Mouse (Mus musculus) Patski (cell line): ENCODE measurements around the gene 1110059E24Rik. TPM values are rescaled to one million over a fixed set of nuclear protein-coding genes. Genes with fewer than 3 reads are reported as not detected.

ENCODE experiments used
- ATAC-seq: fragments of 100-300 bp; one replicate; pipeline ENCODE4 v1.8.0; 2021
- CTCF ChIA-PET: fragments of 350-600 bp; sonication (Branson Sonifier 250); formaldehyde crosslinking; loops from one replicate; lab custom pipeline; 2022; ENCODE audit warnings: inconsistent platforms; lab: Charles Lee
- POLR2A ChIA-PET: fragments of 350-600 bp; sonication (Branson Sonifier 250); formaldehyde crosslinking; loops from one replicate; lab custom pipeline; 2022; ENCODE audit warnings: antibody characterized with exemption, inconsistent platforms; lab: Charles Lee
- DNase-seq: peaks from one replicate; pipeline ENCODE4 v3.0.0-alpha.2; 2011; ENCODE audit warnings: low read depth, low spot score
- H3K27me3 ChIP-seq: fragments of 371-371 bp; one replicate; pipeline ENCODE4 v1.5.1; 2021
- CTCF ChIP-seq: fragments of 100-300 bp; IDR thresholded peaks from one replicate; pipeline ENCODE4 v1.5.1; 2021
- in situ Hi-C: fragments of 300-500 bp; cut with MboI; formaldehyde crosslinking; loops from 3 replicates; pipeline ENCODE4 v1.11.1; 2018; ENCODE audit warnings: low pct_unique_long_range_greater_than_20kb, mixed read lengths
- polyA plus RNA-seq: library from polyadenylated mRNA; unstranded; gene quantifications from one replicate; pipeline ENCODE4 v1.2.3, GENCODE M21; 2021

1110059E24Rik gene
- polyA plus RNA-seq, 1 experiment from 2014 or later = 37.7 TPM

GRCm38 (mm10) chr19:21653172-21653981 is 601 bp upstream of the 1110059E24Rik start, which contains the start of gene Abhd17b:
Gene Abhd17b (plus strand): TSS chr19:21653185.
- TF ChIP-seq CTCF = peak; percentile 61
- in situ Hi-C loops = loop anchor here (25.0 kb wide), 2 partner anchors 1041 to 1266 kb away; partner anchors contain the start of gene Anxa1
- ATAC-seq = peak; percentile 19
- ChIA-PET CTCF (interaction anchor here (1.3 to 1.4 kb wide), 2 partner anchors 13 to 82 kb away, joined by 3 read pairs; no protein-coding TSS in a partner anchor), POLR2A (interaction anchor here (0.6 to 0.7 kb wide), 2 partner anchors 18 to 68 kb away, joined by 3 to 8 read pairs; no protein-coding TSS in a partner anchor)
- H3K27me3 ChIP-seq = no peaks in the 10 kb centered on the region
- DNase-seq = no peak

GRCm38 (mm10) chr19:21651664-21652063 is 1.1 kb downstream of the 1110059E24Rik start:
- ATAC-seq (no peak), DNase-seq (no peak)
- no peak for TF ChIP-seq CTCF
- POLR2A ChIA-PET = no interaction called here
- in situ Hi-C loops = loop anchor here (25.0 kb wide), 2 partner anchors 1039 to 1264 kb away; partner anchors contain the start of gene Anxa1
- CTCF ChIA-PET = no interaction called here
- no peaks in the 10 kb centered on the region for H3K27me3 ChIP-seq

- ATAC-seq = no peak
- POLR2A ChIA-PET = no interaction called here
- in situ Hi-C loops = no loop called here
- no peak for DNase-seq
- H3K27me3 ChIP-seq = no peaks in the 10 kb centered on the region
- TF ChIP-seq CTCF = no peak
- CTCF ChIA-PET = interaction anchor here (1.0 to 2.2 kb wide), 2 partner anchors 9 to 11 kb away, joined by 5 read pairs; no protein-coding TSS in a partner anchor
Measured at GRCm38 (mm10) chr19:21646142-21646541, 6.6 kb downstream of the 1110059E24Rik start.

GRCm38 (mm10) chr19:21645301-21645700 is 7.5 kb downstream of the 1110059E24Rik start:
- POLR2A ChIA-PET = no interaction called here
- CTCF ChIA-PET = interaction anchor here (1.4 to 2.2 kb wide), 2 partner anchors 10 to 12 kb away, joined by 5 read pairs; no protein-coding TSS in a partner anchor
- H3K27me3 ChIP-seq = no peaks in the 10 kb centered on the region
- TF ChIP-seq CTCF = no peak
- in situ Hi-C loops = no loop called here
- no peak for ATAC-seq
- DNase-seq = no peak

- no peak for DNase-seq
- ChIA-PET CTCF (interaction anchor here (1.3 to 2.2 kb wide), 3 partner anchors 11 to 38 kb away, joined by 3 to 5 read pairs (median 5); no protein-coding TSS in a partner anchor), POLR2A (interaction anchor here (0.7 kb wide), 1 partner anchor 39 kb away, joined by 3 read pairs; no protein-coding TSS in a partner anchor)
- no peak for TF ChIP-seq CTCF
- in situ Hi-C loops = no loop called here
- H3K27me3 ChIP-seq = no peaks in the 10 kb centered on the region
- peak; percentile 86 for ATAC-seq
Measured at GRCm38 (mm10) chr19:21643935-21644334, 8.8 kb downstream of the 1110059E24Rik start.

- ChIA-PET POLR2A (no interaction called here), CTCF (interaction anchor here (0.9 to 1.8 kb wide), 4 partner anchors 9 to 25 kb away, joined by 3 to 7 read pairs (median 4); no protein-coding TSS in a partner anchor)
- no peaks in the 10 kb centered on the region for H3K27me3 ChIP-seq
- ATAC-seq (no peak), DNase-seq (no peak)
- in situ Hi-C loops = no loop called here
- no peak for TF ChIP-seq CTCF
Measured at GRCm38 (mm10) chr19:21637672-21638071, 15.1 kb downstream of the 1110059E24Rik start.

- ATAC-seq = no peak
- TF ChIP-seq CTCF = no peak
- CTCF ChIA-PET = interaction anchor here (1.5 kb wide), 1 partner anchor 9 kb away, joined by 5 read pairs; no protein-coding TSS in a partner anchor
- in situ Hi-C loops = no loop called here
- DNase-seq = no peak
- POLR2A ChIA-PET = no interaction called here
- H3K27me3 ChIP-seq = no peaks in the 10 kb centered on the region
Measured at GRCm38 (mm10) chr19:21636907-21637306, 15.9 kb downstream of the 1110059E24Rik start.

- no peaks in the 10 kb centered on the region for H3K27me3 ChIP-seq
- no peak for ATAC-seq
- CTCF ChIA-PET = no interaction called here
- DNase-seq = no peak
- in situ Hi-C loops = no loop called here
- POLR2A ChIA-PET = no interaction called here
- no peak for TF ChIP-seq CTCF
Measured at GRCm38 (mm10) chr19:21635406-21635805, 17.4 kb downstream of the 1110059E24Rik start.

GRCm38 (mm10) chr19:21630656-21631331 is 22.0 kb downstream of the 1110059E24Rik start:
- ATAC-seq = no peak

GRCm38 (mm10) chr19:21629501-21629900 is 23.3 kb downstream of the 1110059E24Rik start:
- H3K27me3 ChIP-seq = no peaks in the 10 kb centered on the region
- no peak for TF ChIP-seq CTCF
- in situ Hi-C loops = no loop called here
- CTCF ChIA-PET = no interaction called here
- DNase-seq (no peak), ATAC-seq (no peak)
- POLR2A ChIA-PET = no interaction called here

More at GRCm38 (mm10) chr19:21630656-21631331, 22.0 kb downstream of the 1110059E24Rik start:
- H3K27me3 ChIP-seq = no peaks in the 10 kb centered on the region
- in situ Hi-C loops = no loop called here
- POLR2A ChIA-PET = no interaction called here
- DNase-seq = no peak
- CTCF ChIA-PET = no interaction called here
- TF ChIP-seq CTCF = no peak
